ENCODE assay signal across 20 mouse cellular contexts in genomic region chr7:89392388-89392787, GRCm38 (mm10). TPM values are rescaled to one million over a fixed set of nuclear protein-coding genes. Genes with fewer than 3 reads are reported as not detected.
DNase-seq lines count a peak whose midpoint lies in the region; ATAC-seq lines count a peak whose summit lies in the region.
"Had no signal": no experiment of that assay in that cellular context is flagged by ENCODE, and none has a peak within 500 bp of the region (broad histone marks: within the 10 kb centered on the region; RNA-seq: fewer than 3 reads in every experiment).

No protein-coding gene starts in this region.

- H3K4me1 ChIP-seq in heart, embryonic 11.5 days (ENCODE audit: control insufficient read depth, insufficient read depth, low read length), result peaks cover 5% of the 10 kb centered on the region
- H3K4me1 ChIP-seq in kidney, embryonic 15.5 days, result peaks cover 18% of the 10 kb centered on the region
- H3K4me1 ChIP-seq in brown adipose tissue, adult 24 weeks (ENCODE audit: control insufficient read depth, insufficient read depth, insufficient read length, low read length), result peaks cover 26% of the 10 kb centered on the region
- H3K4me1 ChIP-seq: forebrain, embryonic 12.5 days; hindbrain, embryonic 13.5 days; limb, embryonic 10.5 days; midbrain, embryonic 10.5 days had no signal

- 61% methylated on average over 4 of the region's 4 CpGs for WGBS in heart, embryonic 11.5 days (ENCODE audit: insufficient replicate concordance)
- WGBS in kidney, embryonic 15.5 days, result 76% methylated on average over 4 of the region's 4 CpGs

- H3K9me3 ChIP-seq in heart, embryonic 11.5 days (replicated peaks; ENCODE audit: control insufficient read depth, low read length), result no peaks in the 10 kb centered on the region
- no peaks in the 10 kb centered on the region for H3K9me3 ChIP-seq in kidney, embryonic 15.5 days (replicated peaks)
- H3K9me3 ChIP-seq: forebrain, embryonic 12.5 days; limb, embryonic 10.5 days; liver, embryonic 13.5 days; lung, embryonic 15.5 days; midbrain, embryonic 10.5 days had no signal

- no peak overlapping the region for H3K27ac ChIP-seq in heart, embryonic 11.5 days (ENCODE audit: low read depth, low read length)
- H3K27ac ChIP-seq in kidney, embryonic 15.5 days, result no peak overlapping the region
- peak overlapping the region; percentile 86 for H3K27ac ChIP-seq in brown adipose tissue, adult 24 weeks (replicated peaks; ENCODE audit: low read depth, low read length)
- H3K27ac ChIP-seq: forebrain, embryonic 12.5 days; hindbrain, embryonic 13.5 days; limb, embryonic 10.5 days; liver, embryonic 13.5 days; lung, embryonic 15.5 days; macrophage; midbrain, embryonic 10.5 days had no signal

- H3K36me3 ChIP-seq in heart, embryonic 11.5 days (ENCODE audit: control insufficient read depth, insufficient read depth, low read length), result no peaks in the 10 kb centered on the region
- H3K36me3 ChIP-seq in kidney, embryonic 15.5 days, result no peaks in the 10 kb centered on the region
- H3K36me3 ChIP-seq: forebrain, embryonic 12.5 days; hindbrain, embryonic 13.5 days; limb, embryonic 10.5 days; liver, embryonic 13.5 days; lung, embryonic 15.5 days; midbrain, embryonic 10.5 days had no signal

- H3K4me2 ChIP-seq in heart, embryonic 11.5 days, result no peak overlapping the region
- no peak overlapping the region for H3K4me2 ChIP-seq in kidney, embryonic 15.5 days
- H3K4me2 ChIP-seq: forebrain, embryonic 12.5 days; hindbrain, embryonic 13.5 days; liver, embryonic 13.5 days; lung, embryonic 15.5 days had no signal

- peak; percentile 88 for DNase-seq in heart, adult 11 months
- DNase-seq in kidney, postnatal 10 days, result peak; percentile 48
- peak; percentile 46 for DNase-seq in adrenal gland, adult 8-10 months
- DNase-seq in embryo, embryonic 10.5 days (ENCODE audit: low spot score), result no peak
- DNase-seq: cerebellum, adult 8-10 months; heart, postnatal 10 days; liver, embryonic 13.5 days; right cerebral cortex, adult 18-20 months; thymus, postnatal 25 days had no signal

- no peak for ATAC-seq in heart, embryonic 11.5 days (replicated peaks; ENCODE audit: insufficient number of reproducible peaks, low FRiP score, low TSS enrichment)
- ATAC-seq in kidney, embryonic 15.5 days (replicated peaks; ENCODE audit: low FRiP score), result no peak
- ATAC-seq: inflammation-experienced regulatory T-cells, adult 6 months had no signal

- H3K9ac ChIP-seq in heart, embryonic 11.5 days (ENCODE audit: low read depth, low read length), result no peak overlapping the region
- H3K9ac ChIP-seq in kidney, embryonic 15.5 days, result no peak overlapping the region
- H3K9ac ChIP-seq: forebrain, embryonic 12.5 days; hindbrain, embryonic 13.5 days; liver, embryonic 13.5 days; lung, embryonic 15.5 days had no signal

- no peaks in the 10 kb centered on the region for H3K27me3 ChIP-seq in heart, embryonic 11.5 days (ENCODE audit: control insufficient read depth, insufficient read depth, low read length)
- H3K27me3 ChIP-seq in kidney, embryonic 15.5 days, result no peaks in the 10 kb centered on the region
- H3K27me3 ChIP-seq: CH12.LX; hindbrain, embryonic 13.5 days; liver, embryonic 13.5 days; lung, embryonic 15.5 days had no signal

- no peak overlapping the region for H3K4me3 ChIP-seq in heart, embryonic 11.5 days (ENCODE audit: low read depth, low read length)
- H3K4me3 ChIP-seq in kidney, embryonic 15.5 days (replicated peaks), result no peak overlapping the region
- peak overlapping the region; percentile 33 for H3K4me3 ChIP-seq in brown adipose tissue, adult 24 weeks (ENCODE audit: insufficient read depth, low read depth, low read length)
- H3K4me3 ChIP-seq: forebrain, embryonic 12.5 days; hindbrain, embryonic 13.5 days; limb, embryonic 10.5 days; liver, embryonic 13.5 days; lung, embryonic 15.5 days; midbrain, embryonic 10.5 days had no signal

RNA-seq across cellular contexts. Expression of gene Tmem135, which starts 11.6 kb away (rescaled TPM):
- 27.2 and 30.4 TPM in 2 replicates for polyA plus RNA-seq in heart, embryonic 11.5 days (2014; fragmentation: Nextera tagmentation; extraction: Ambion mirVana)
- polyA plus RNA-seq in kidney, embryonic 15.5 days (2015; fragmentation: Nextera tagmentation; extraction: Ambion mirVana), result 33.7 and 34.0 TPM in 2 replicates
- 10 to 100 TPM; 54.6 to 97.9 (median 82.9) TPM for total RNA-seq in adrenal gland, adult 8-10 months (2022)
- 128 and 134 TPM in 2 replicates for polyA plus RNA-seq in brown adipose tissue, adult 24 weeks (2012; ENCODE audit: insufficient read depth, insufficient read length, missing spikeins)

RNA-seq across cellular contexts. Expression of gene Fzd4, which starts 11.8 kb away (rescaled TPM):
- polyA plus RNA-seq in heart, embryonic 11.5 days (2014; fragmentation: Nextera tagmentation; extraction: Ambion mirVana), result 9.8 and 12.1 TPM in 2 replicates
- polyA plus RNA-seq in kidney, embryonic 15.5 days (2015; fragmentation: Nextera tagmentation; extraction: Ambion mirVana), result 27.1 and 27.5 TPM in 2 replicates
- 10 to 100 TPM; 21.9 to 43.3 (median 26.8) TPM for total RNA-seq in adrenal gland, adult 8-10 months (2022)
- polyA plus RNA-seq in brown adipose tissue, adult 24 weeks (2012; ENCODE audit: insufficient read depth, insufficient read length, missing spikeins), result 57.1 and 88.8 TPM in 2 replicates
- polyA plus RNA-seq: inflammation-experienced regulatory T-cells, adult 6 months had no signal
